Mouse (Mus musculus) left cerebral cortex, postnatal 10 days (tissue): ENCODE measurements around the gene Med1. TPM values are rescaled to one million over a fixed set of nuclear protein-coding genes. Genes with fewer than 3 reads are reported as not detected.
"Not testable (repeated sequence)": the region's sequence is repeated elsewhere in the genome, so short reads cannot be mapped to it uniquely, and the experiment has no call there.

Source experiments
- DNase-seq, 2 experiments: peaks; one replicate each; pipeline ENCODE4 v3.0.0; 2021 to 2022; ENCODE audit warnings: low spot score in 2 of 2, mixed read lengths in 1 of 2; ENCODE audit errors: extremely low spot score in 1 of 2
- intact Hi-C: fragments of 180-260 bp; cut with DNase I; formaldehyde crosslinking; loops from one replicate; pipeline ENCODE4 v1.15.1; 2025
- total RNA-seq, 2 experiments: library from RNA; stranded (reverse); gene quantifications; 2 replicates each; pipeline ENCODE4 v1.2.3; 2021

Gene Med1
- 10 to 100 TPM; 45.9 to 48.9 TPM for total RNA-seq

DNA sequence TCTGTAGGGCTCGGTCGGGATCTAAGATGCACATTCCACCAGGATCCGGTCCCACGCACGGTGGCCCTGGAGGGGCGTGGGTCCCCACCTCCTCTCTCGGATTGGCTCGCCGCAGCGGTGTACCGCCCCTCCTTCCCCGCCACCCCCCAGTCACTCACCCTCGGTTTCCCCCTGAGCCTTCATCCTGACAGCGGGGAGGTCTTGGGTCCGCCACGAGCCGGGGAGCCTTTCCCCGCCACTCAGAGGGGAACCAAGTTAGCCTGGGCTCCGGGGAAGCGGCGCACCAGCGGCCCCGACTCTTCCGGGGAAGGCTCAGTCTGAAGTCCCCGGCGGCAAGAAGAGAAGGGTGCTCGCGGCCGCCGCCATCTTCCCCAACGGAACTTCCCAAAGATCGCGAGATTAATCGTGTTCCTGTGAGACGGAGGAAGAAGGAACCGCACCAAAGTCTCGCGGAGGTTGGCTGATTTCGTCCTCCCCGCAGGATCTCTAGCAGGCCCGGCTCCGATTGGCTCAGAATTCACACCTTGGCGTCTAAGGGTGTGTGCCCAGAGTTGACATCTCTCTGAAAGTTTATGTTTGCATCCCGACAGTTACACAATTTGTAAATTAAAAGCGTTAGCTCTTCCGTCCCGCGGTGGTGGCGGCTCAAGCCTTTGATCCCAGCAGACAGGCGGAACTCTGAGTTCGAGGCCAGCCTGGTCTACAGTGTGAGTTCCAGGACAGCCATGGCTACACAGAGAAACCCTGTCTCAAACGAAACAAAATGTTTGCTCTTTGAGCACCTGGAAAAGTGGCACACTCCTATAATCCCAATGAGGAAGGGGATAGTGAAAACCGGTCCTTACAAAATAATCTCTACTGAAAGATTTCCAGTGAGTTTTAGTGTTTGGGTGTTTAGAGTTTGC is at the start of gene Med1:
Gene Med1, minus strand, starts transcription at position 393 of the 905 bp plus-strand sequence.
- intact Hi-C loops, result no loop called here
- DNase-seq, result peak; percentile 93 to 95

DNA sequence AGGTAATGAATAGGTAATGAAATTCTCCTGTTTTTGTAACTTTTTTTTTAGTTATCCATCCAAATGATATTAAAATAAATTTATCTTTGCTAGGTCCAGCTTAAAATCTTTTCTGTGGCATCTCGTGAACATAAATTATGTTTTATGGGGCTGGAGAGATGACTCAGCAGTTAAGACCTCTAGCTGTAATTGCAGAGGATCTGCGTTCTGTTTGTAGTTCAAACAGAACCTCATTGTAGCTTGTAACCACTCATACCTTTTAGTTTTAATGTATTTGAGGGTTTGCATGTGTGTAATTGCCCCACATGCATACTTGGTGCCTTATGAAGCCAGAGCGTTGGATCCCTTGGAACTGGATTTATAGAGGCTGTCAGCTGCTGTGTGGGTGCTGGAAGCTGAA is 45.9 kb upstream of the Med1 start:
- DNase-seq, result no peak

DNA sequence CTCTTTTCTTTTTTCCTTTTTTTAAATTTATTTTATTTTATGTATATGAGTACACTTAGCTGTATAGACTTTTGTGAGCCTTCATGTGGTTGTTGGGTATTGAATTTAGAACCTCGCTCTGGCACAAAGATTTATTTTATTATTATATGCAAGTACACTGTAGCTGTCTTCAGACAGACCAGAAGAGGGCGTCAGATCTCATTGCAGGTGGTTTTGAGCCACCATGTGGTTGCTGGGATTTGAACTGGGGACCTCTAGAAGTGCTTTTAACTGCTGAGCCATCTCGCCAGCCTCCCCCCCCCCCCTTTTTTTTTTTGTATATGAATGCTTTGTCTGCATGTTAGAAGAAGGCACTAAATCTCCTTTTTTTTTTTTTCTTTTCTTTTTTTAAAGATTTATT is 45.3 kb upstream of the Med1 start:
- intact Hi-C loops, result no loop called here
- DNase-seq, result no peak

More for the DNA sequence above, 45.9 kb upstream of the Med1 start:
- intact Hi-C loops, result no loop called here

DNA sequence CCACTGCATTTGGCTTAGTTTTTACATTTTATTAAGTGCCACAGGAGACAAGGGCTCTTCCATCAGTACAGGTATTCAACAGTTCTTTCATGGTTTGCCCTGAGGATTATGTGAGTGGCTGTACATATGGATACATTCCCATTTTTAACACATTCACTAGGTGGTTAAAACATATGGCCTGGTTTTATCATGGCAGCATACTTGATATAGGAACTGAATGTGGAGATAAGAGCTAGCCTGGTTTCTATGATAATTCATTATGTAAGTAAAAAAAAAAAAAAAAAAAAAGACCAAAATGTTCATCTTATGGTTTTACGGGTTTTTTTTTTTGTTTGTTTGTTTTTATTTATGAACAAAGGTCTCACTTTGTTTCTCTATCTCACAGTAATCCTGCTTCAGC is 33.3 kb upstream of the Med1 start:
- no peak for DNase-seq
- intact Hi-C loops, result loop anchor here (10.0 kb wide), 1 partner anchor 132 kb away; no protein-coding TSS in a partner anchor

DNA sequence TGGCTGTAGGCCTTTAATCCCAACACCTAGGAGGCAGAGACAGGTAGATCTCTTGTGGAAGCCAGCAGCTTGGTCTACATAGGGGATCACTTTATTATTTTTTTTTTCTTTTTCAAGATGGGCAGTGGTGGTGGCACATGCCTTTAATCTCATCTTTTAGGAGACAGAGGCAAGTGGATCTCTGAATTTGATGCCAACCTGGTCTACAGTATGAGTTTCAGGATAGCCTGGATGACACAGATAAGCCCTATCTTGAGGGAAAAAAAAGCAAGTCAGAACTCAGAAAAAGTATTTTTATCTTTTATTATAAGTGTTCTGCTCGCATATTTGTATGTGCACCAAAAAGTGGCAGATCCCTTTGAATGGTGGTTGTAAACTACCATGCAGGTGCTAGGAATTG is 20.2 kb upstream of the Med1 start:
- intact Hi-C loops, result no loop called here
- DNase-seq, result no peak

DNA sequence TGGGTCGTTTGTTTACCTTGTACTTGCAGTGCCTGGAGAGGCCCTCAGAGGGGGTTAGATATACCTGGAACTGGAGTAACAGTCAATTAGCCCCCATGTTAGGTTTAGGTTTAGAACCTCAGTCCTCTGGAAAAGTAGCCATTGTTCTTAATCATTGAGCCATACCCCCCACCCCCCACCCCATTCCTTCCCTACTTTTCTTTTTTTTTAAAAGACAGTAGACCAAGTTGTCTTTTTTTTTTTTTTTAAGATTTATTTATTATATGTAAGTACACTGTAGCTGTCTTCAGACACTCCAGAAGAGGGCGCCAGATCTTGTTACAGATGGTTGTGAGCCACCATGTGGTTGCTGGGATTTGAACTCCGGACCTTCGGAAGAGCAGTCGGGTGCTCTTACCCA is 16.6 kb upstream of the Med1 start:
- DNase-seq, result not testable (repeated sequence)
- intact Hi-C loops, result loop anchor here (10.0 kb wide), 1 partner anchor 175 kb away; no protein-coding TSS in a partner anchor

DNA sequence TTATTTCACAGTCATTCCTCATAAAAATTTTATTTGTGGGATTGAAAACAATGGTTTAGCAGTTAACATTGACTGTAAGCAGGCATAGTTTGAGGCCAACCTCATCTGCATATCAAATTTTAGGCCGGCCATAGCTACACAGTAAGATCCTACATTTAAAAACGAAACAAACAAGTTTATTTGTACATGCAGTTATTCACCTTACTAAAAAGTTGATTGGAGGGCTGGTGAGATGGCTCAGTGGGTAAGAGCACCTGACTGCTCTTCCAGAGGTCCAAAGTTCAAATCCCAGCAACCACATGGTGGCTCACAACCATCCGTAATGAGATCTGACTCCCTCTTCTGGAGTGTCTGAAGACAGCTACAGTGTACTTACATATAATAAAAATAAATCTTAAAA is 13.2 kb upstream of the Med1 start:
- intact Hi-C loops, result loop anchor here (10.0 kb wide), 1 partner anchor 171 kb away; no protein-coding TSS in a partner anchor
- not testable (repeated sequence) for DNase-seq

DNA sequence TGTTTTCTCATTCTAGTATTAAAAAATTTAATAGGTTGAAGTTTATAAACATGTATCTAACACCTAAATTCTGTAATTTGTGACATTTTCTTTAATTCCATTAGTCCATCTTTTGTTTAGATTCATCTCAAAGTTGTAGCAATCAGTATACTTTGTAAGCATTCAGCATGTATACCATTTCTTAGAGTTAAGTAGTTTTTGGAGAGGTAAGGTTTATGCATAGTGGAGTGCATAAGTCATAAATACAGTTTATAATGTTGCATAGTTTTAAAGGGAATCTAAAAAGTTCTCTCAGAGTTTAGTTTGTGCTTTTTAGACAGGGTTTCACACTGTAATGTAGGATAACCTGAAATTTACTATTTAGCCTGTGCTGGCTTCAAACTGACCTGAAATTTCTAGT is 12.4 kb upstream of the Med1 start:
- no peak for DNase-seq
- intact Hi-C loops, result loop anchor here (10.0 kb wide), 1 partner anchor 171 kb away; no protein-coding TSS in a partner anchor

DNA sequence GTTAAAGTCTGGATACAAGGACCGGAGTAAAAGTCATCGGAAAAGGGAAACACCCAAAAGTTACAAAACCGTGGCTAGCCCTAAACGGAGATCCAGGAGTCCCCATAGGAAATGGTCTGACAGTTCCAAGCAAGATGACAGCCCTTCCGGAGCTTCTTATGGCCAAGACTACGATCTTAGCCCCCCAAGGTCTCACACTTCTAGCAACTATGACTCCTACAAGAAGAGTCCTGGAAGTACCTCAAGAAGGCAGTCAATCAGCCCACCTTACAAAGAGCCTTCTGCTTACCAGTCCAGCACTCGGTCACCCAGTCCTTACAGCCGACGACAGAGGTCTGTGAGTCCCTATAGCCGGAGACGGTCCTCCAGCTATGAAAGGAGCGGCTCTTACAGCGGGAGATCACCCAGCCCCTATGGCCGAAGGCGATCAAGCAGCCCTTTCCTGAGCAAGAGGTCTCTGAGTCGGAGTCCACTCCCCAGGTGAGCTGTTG is 10.9 kb upstream of the Med1 start:
- intact Hi-C loops, result loop anchor here (10.0 kb wide), 1 partner anchor 169 kb away; no protein-coding TSS in a partner anchor
- no peak for DNase-seq

DNA sequence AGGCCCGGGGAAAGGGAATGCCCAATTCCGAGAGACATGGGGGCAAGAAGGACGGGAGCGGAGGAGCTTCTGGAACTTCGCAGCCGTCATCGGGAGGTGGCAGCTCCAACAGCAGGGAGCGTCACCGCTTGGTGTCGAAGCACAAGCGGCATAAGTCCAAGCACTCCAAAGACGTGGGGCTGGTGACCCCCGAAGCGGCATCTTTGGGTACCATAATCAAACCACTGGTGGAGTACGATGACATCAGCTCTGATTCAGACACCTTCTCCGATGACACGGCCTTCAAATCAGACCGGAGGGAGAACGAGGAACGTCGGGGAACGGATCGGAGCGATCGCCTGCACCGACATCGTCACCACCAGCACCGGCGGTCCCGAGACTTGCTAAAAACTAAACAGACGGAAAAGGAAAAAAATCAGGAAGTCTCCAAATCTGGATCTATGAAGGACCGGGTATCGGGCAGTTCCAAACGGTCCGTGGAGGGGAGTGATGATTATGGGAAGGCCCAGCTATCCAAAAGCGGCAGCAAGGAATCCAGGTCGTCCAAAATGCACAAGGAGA is 10.3 kb upstream of the Med1 start:
- intact Hi-C loops, result loop anchor here (10.0 kb wide), 1 partner anchor 169 kb away; no protein-coding TSS in a partner anchor
- DNase-seq, result peak in 1 of 2 experiments; percentile 8

DNA sequence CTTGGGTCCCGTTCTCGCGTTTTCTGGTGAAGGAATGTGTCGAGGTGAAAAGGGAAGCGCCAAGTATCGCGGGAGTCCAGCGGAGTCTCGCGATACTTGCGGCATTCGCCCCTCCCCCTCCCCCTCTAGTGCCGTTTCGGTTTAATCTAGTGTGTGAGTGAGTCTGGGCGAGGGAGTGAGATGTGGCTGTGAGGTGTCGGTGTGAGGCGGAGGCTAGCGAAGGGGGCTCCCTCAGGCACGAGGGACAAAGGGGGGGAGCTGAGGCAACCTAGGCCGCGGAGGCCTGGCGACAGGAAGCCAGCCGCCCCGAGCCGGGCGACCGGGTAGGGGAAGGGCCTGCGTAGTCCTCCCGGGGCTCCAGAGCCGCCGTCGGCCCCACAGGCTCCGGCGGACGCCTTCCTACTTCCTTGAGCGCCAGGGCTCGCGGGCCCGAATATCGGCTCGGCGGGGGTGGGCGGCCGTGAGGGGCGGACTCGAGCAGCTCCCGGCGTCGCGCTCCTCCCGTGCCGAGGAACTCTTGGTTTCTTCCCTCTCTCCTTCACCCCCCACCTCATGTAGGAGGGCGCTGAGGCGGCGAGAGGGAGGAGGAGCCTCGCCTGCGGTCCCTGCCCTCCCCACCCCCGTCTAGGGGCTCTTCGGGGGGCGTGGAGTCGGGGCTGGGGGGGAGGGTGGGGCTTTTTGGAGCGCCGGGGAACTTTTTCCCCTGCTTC is 9.7 kb upstream of the Med1 start, which contains the start of gene Cdk12:
Gene Cdk12, plus strand, starts transcription at position 419 of the 710 bp plus-strand sequence.
- peak; percentile 95 for DNase-seq
- intact Hi-C loops, result loop anchor here (10.0 kb wide), 1 partner anchor 168 kb away; no protein-coding TSS in a partner anchor

DNA sequence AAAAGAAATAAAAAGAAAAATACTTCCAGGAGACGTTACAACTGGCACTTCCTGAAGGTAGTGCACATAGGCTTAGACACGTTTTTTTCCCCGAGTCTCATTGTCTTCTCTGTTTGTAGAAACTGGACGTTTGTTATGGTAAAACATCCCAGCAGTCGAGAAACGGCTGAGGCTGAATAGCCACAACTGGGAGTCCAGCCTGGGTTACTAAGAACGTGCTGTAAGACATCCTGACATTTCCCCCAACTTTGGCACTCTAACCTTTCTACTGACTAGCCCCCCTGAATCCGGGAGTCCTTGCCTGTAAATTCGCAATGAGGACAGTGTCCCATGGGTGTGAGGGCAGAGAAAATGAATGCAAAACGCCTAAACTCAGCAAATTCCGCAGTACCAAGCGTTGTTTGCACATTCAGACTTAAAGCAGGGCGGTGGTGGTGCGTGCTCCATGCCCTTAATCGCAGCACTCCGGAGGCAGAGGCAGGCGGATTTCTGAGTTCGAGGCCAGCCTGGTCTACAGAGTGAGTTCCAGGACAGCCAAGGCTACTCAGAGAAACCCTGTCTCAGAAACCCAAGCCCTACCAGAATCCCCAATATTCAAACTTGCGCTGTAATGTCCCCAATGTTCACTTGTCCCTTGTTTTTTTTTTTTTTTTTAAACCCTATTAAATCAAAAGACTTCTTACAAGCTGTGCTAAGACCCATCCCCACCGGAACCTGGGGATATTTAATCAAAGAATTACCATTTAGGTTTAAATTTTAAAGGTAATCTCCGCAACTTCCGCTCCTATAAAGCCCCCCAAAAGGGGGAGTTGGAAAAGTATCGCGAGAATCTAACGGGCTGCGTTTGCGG is 8.9 kb upstream of the Med1 start:
- peak in 1 of 2 experiments; percentile 9 for DNase-seq
- intact Hi-C loops, result loop anchor here (10.0 kb wide), 1 partner anchor 167 kb away; no protein-coding TSS in a partner anchor

DNA sequence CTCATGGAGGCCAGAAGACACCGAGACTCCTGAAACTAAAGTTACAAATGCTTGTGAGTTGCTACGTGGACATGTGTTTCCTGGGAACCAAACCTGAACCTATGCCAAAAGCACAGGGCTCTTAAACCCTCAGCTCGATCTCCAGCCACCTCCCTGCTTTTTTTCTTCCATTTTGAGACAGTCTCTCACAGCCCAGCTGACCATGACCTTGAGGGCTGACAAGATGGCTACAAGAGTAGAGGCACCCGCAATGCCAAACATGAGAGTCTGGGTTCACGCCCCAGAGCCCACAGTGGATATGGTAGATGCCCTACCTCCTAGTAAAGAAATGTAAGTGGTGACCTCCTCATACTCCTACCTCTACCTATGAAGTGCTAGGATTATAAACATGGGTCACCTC is 2.3 kb downstream of the Med1 start:
- intact Hi-C loops, result no loop called here
- no peak for DNase-seq

DNA sequence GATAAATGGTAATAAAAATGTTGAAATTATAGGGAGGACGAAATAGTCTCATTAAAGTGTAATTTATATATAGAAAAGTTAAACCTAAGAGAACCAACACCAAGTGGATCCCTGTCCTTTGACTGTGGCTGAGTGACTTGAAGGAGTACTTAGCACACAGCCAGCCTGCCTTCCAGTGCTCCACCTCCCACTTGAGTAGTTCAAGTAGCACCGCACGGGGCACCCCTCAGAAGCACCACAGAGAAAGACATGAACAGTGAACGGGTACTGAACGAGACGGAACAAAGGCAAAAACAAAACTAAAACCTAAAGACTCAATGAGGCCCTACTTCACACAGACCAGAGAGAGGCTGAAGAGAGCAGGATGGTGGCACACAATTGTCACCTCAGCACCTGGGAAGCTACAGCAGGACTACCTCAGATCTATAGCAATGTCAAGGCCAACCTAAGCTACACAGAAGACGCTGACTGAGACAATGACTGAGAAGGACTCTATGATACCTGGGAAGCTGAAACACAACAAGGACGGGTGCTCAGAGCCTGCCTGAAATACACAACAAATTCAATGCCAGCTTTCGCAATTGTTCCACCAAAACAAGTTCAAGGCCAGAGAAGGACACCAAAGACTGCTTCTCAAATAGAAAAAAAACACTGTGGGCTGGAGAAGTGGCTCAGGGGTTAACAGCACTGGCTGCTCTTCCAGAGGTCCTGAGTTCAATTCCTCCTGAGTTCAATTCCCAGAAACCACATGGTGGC is 5.3 kb downstream of the Med1 start:
- DNase-seq, result no peak
- intact Hi-C loops, result no loop called here

DNA sequence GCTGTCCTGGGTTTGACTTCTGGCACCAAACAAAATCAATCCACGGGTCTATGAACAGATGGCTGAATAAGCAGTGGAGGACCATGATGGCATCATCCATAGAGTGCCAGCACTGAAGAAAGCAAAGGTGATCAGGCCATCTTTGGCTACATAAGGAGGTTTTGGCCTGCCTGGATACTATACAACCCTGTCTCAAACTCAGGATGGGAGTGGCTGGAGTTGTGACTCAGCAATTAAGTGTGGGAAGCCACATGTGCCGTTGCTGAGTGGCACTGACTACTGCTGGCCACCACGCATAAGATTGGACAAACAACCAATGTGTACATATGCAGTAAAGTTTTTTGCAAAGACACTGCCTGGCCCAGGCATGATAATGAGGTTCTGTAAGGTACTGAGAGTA is 10.9 kb downstream of the Med1 start:
- intact Hi-C loops, DNase-seq: not testable (repeated sequence)

DNA sequence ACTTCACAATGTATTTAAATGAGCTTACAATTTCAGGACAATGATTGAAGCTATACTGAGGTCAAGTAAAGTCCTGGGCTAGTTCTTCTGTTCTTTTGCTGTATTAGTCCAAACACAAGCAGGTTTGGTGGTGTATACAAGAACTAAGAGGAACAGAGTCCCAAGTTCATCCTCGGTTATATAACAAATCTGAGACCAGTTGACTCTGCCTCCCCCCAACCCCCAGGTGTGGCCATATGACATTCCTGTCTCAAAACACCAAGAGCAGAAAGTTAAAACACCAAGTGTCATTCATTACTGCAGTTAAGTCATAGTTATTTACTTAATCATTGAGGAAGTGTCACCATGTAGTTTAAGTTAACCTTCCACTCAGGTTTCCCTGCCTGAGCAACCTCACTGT is 24.7 kb downstream of the Med1 start:
- intact Hi-C loops, result loop anchor here (5.0 kb wide), 2 partner anchors 64 to 71 kb away; no protein-coding TSS in a partner anchor
- DNase-seq, result no peak

DNA sequence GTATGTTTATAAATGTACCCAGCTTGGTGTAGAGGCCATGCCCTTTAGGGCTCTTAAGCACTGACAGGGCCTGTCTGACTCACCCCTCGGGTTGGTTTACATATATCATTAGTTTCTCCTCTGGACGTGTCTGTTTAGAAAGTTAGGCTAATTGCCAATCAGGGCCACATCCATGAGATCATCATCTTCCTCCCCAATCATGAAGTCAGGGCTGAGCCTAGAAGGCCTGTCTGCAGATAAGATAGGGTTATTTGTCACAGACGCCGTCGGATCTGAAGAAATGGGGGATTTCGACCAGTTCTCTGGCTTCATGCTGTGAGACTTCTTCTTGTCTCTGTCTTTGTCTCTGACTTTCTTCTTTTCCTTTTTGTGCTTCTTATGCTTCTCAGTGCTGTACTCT is 38.0 kb downstream of the Med1 start:
- intact Hi-C loops, result no loop called here
- no peak for DNase-seq
